Mouse (Mus musculus): Measurements from ENCODE around the gene Rgs13. TPM values are rescaled to one million over a fixed set of nuclear protein-coding genes. Genes with fewer than 3 reads are reported as not detected.
"Not testable (repeated sequence)": the region's sequence is repeated elsewhere in the genome, so short reads cannot be mapped to it uniquely, and the experiment has no call there.

Gene Rgs13
- total RNA-seq, 2 experiments from 2014 or later: not detected

DNA sequence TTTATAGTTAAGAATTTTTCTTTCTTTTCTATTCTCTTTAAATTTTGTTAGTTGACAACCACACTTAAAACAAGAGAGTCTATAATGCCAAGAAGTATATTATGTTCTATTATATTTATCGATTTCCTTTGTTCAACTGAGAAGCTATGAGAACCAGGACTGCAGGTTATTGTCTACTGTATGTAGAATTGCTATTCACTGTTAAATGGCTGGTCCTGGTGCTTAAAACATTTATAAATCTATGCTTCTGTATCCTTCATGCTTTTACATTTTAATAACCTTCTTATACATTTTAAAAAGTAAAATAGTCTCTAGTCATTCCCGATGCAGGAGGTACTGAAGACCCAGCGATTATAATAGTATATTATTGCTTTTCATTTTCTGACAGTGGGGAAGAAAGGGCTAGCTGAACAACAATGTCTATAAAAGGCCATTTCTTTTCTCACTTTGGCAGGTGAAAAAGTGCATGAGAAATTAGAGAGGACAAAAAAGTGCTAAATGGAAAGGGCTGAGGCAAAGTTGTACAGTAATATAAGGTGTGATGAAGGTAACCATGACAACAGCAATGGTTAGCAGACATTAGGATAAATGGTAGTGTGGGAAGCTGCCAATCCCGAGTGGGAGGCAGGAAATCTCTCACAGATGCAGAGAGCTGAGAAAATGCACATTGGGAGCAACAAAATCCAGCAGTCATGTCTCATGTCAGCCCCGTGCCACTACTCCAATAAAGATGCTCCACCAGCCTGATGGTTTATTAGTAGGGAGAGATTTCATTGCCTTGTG, 25.6 kb downstream of the Rgs13 start:
- no peak for DNase-seq

- no peak for DNase-seq
Measured at GRCm38 (mm10) chr1:144149997-144150396, 27.2 kb downstream of the Rgs13 start.

- DNase-seq: not testable (repeated sequence)
Measured at GRCm38 (mm10) chr1:144141398-144141797, 35.8 kb downstream of the Rgs13 start.

DNA sequence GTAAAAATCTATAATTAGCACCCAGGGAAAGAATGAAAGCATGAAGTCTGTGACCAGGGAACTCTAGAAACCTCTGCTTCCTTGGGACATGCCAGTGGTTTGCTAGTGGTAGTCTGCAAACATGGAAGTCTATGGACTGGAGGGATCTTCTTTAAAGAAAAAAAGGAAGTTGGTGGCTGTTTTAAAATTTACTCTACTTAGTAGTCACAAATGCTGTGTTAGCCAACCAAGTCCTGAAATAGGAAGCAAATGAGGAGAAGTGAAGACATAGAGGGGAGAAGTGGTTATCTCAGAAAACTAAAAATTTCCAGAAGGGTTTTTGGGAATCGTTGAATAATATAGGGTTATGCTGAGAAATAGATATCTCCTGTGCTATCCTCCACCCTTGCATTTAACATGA, 37.3 kb downstream of the Rgs13 start:
- DNase-seq: no peak

DNA sequence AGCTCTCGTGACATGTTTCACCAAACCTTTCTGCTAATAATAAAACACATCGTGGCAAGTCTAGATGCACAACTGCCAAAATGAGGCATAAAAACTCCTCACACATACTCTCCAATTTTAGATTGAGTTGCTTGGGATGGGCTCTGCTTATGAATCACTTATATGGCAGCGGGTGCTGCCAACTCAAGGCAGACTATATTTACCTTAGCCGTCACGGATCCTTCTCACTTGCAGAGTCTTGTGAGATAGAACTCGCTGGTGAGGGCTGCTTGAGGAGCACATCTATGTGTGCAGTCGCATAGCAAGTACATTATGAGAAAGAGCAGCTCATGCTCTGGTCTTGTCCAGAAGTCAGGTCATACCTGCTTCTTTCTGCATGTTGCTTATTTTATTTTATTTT, 49.2 kb downstream of the Rgs13 start:
- DNase-seq: no peak

- no peak for DNase-seq
Measured at GRCm38 (mm10) chr1:144120042-144120441, 57.1 kb downstream of the Rgs13 start.

GRCm38 (mm10) chr1:144119456-144119855, 57.7 kb downstream of the Rgs13 start:
- DNase-seq: peak; percentile 19 to 22

DNA sequence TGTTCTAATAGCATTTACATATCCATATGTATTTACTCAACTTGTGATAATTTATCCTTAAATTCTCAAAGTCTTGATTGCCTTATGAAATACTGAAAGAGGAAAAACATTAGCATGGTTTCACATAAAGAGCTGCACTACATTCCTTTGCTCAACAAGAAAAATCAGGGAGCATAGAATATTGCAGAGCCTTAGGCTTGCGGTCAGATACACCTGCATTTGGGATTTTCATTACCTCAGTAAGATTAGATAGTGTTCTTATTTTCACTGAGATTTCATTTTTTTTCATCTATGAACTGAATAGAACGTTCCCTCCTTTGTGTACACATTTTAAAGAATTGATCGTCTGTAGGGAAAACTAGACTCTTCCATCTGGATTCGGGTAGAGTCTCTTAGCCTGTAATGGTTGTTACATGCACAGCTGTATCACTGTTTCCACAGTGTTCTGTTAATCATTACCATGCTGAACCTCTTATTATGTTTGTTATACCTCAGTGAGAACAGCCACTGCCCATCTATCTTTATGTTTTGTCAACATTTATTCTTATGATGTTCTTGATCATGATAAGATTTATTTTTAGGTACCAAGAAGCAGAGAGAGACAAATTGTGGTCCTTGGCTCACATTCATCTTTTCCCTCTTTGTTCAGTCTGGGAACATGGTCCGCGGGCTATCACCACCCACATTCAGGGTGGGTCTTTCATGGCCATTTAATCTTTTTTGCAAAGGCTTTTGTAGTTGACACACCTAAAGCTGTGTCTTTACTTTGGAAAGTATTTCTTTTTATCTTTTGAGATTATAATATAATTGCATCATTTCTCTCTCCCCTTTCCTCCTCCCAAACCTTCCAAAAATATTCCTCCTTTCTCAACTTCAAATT, 61.1 kb downstream of the Rgs13 start:
- no peak for DNase-seq

DNA sequence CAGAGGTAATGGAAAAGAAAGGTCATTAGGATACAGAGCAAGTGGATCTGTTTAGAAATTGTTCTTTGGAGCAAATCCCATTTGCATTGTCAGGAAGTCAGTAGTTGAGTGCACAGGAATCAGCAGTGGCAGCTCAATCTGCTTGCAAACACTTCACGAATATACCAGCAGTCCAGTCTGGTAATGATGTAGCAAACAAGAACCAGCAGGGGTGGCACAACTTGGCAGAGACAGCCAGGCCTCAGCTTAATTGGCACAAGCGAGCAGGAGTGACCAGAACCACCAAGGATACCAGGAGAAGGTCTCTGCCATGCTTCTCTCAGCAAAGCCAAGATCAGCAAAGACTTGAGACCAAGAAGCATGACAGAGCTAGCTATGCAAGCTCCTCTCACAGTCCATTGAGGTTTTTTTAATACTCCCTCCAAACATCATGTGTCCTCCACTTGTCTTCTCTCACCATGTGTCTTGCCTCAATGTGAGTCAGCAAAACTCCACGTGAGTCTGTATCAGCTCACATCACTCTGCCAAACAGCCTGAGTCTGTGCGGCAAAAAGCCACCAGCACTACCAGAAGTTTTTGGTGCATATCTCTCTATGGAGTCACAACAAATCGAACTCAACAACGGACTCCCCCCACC, 63.6 kb downstream of the Rgs13 start:
- DNase-seq: peak in 1 of 2 experiments; percentile 27

GRCm38 (mm10) chr1:144112946-144113345, 64.2 kb downstream of the Rgs13 start:
- no peak for DNase-seq

- peak; percentile 2 to 21 for DNase-seq
Measured at GRCm38 (mm10) chr1:144098587-144099258, 78.4 kb downstream of the Rgs13 start.

DNA sequence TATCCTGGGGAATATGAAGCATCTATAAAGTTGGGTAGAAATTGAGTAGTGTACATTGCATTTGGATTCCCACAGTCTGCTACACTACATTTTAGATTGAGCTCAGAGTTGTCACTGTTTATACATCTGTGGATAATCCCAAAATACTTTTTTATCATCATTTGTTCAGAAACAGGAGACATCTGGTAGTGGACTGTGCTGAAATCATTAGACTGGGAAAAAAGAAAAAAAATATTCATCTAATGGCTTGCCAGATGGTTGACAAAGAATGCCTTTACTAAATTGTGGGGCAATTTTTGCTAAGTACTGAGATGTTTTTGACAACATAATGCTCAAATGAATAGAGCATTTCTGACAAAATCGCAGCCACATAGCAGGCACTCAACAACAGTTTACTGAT, 86.8 kb downstream of the Rgs13 start:
- DNase-seq: no peak

Other genes with a start within 250 kb of the Rgs13 start
- gene Rgs2, start 173.2 kb downstream of the Rgs13 start, total RNA-seq (2021): 100 to 1,000 TPM; 524 to 538 TPM
- gene Rgs1, start 71.9 kb upstream of the Rgs13 start, total RNA-seq (2021): 1 to 10 TPM; 1.4 to 3.3 TPM

All from adrenal gland, postnatal 36 days (tissue).